Mouse (Mus musculus): ENCODE measurements around the gene Qrfpr. TPM values are rescaled to one million over a fixed set of nuclear protein-coding genes. Genes with fewer than 3 reads are reported as not detected.

The Qrfpr gene
- total RNA-seq, 2 experiments from 2014 or later = not detected

DNA sequence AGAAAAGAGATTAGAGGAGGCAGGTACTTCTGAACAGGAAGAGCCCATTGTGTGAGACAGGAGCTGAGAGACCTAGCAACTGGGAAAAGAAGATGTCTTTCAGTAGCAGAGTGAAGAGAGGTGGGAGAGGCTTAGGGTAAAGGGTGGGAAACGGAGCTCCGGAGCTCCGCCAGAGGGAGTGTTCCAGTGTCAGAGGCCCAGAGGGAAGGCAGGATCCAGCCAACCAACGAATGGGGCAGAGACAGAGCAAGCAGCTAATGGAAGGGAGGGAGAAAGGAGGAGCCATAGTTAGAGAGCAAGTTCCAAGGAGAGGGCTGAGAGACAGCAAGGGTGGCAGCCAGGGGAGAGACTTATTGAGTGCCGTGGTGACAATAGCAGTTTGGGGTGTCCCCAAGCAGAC, 66.8 kb downstream of the Qrfpr start:
- DNase-seq = no peak
- intact Hi-C loops (cut with DNase I; ENCODE audit: low total_unique reads) = no loop called here

DNA sequence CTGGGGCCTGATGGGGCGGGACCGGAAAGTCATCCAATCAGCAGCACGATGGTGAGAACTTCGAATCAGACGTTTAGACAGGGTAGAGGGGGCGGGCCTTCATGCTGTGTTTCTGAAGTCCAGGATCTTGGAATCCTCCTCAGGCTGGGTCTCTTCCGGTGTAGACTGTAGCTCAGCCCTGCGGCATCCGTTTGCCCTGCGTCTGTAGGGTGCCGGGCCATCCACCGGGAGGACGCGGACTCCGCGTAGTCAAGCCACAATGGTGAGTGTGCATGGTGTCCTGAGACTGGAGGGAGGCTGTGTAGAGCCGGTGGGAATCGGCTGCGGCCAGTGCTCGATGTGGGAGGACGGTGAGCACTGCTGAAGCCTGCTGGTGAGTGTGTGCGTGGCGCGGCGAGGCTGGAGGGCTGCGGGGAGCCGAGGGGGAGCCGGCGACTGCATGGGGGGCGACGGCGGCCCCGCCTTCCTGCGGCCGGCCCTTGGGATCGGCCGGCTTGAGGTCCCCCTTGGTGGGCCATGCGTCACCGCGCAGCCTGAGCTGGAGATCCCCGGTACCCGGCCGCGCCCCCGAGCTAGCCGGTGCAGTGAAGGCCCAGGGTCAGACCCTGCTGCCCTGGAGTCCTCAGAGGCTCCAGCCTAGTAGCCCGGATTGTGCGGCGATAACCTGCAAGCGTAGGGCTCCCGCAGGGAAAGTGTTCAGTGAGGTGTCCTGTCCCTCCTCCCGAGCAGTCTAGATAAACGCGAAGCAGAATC, 71.0 kb downstream of the Qrfpr start, which contains the start of gene D3Ertd254e:
Gene D3Ertd254e (plus strand): TSS at position 84 of the 753 bp plus-strand sequence.
- intact Hi-C loops (cut with DNase I; ENCODE audit: low total_unique reads) = no loop called here

DNA sequence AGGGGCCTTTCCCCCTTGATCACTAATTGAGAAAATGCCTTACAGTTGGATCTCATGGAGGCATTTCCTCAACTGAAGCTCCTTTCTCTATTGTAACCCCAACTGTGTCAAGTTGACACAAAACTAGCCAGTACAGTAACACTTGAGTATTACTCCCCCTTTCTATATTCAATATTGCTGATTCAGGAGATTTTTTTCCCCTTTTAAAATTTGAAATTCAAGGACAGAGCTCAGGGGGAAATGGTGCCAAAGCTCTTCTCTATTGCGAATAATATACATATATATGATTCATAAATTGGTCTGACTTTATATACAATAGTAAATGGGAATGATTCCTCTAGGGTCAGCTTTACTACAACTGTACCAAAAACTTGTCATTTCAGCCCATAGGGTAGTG, 71.6 kb downstream of the Qrfpr start:
- intact Hi-C loops (cut with DNase I; ENCODE audit: low total_unique reads) = no loop called here
- DNase-seq = no peak

More for the DNA sequence above, 71.0 kb downstream of the Qrfpr start, which contains the start of gene D3Ertd254e:
- peak; percentile 89 for DNase-seq

DNA sequence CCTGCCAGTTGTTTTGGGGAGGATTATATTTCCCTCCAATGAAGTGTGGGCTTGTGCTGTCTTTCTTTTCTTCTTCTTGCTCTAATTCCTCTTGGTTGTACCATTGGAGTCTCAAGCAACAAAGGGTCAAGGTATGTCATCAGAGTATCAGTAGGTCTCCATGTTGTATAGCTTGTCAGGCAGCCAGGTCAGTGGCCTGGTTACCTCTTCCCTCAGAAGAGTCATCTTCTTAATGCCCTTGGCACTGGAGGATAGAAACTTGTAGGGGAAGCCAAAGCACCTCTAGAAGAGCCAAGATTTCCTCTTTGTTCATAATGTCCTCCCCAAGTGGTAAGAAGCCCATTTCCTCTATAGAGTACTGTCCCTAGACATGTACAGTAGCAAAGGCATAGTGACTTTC, 83.1 kb downstream of the Qrfpr start:
- DNase-seq = no peak
- intact Hi-C loops (cut with DNase I; ENCODE audit: low total_unique reads) = no loop called here

DNA sequence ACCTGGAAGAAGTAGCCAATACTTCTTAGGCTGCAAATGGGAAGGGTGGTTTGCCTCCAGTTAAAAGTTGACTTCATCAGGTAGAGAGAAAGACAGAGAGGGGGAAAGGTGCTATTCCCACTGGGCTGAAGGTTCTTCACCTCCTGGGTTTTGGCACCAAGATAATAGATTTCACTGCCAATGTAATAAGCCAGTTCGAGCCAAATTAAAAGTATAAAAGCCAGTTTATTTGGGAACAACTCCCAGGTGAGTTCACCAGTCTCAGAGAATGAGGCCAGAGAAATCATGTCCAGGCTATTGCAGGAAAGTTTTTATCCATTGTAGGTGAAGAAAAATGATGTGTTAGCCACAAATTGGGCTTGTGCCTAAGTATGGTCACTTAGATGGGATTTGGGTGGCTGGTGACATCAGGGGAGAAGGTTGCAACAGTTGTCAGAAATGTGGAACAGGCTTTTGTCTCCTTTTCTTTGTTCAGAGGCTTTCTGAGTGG, 83.9 kb downstream of the Qrfpr start:
- no peak for DNase-seq

DNA sequence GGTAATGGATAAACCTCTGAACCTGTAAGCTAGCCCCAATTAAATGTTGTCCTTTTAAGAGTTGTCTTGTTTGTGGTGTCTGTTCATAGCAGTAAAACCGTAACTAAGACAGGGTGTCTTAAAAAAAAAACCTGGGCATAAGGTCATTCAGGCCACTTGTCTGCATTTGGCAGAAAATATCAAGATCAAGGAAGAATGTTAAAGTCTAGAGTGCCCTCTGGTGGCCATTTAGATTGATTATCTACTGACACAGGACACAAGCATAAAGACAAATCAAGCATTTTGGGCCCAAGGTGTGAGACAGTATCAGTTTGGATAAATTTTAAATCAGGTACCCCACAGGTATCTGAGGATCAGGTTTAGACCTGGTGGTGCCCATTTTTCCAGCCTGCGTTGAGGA, 84.6 kb downstream of the Qrfpr start:
- intact Hi-C loops (cut with DNase I; ENCODE audit: low total_unique reads) = no loop called here
- no peak for DNase-seq

More for the DNA sequence above, 83.9 kb downstream of the Qrfpr start:
- intact Hi-C loops (cut with DNase I; ENCODE audit: low total_unique reads) = no loop called here

DNA sequence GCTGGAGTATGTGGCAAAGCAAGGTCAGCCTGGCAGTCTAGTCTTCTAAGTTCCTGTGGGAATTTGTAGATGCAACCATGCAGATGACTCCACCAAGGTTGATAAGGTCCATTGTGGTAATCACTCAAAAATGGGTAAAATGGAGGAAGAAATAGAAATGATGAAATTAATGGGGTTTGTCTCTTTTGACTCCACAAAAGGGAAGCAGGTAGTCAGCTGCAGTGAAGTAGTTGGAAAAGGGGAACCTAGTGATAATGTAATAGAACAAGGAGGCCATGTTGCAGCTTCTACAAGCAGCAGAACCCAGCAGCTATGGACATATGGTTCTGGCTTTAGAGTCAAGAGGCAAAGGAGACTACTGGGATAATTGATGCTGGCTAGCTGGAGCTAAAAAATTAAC, 86.0 kb downstream of the Qrfpr start:
- no peak for DNase-seq
- intact Hi-C loops (cut with DNase I; ENCODE audit: low total_unique reads) = no loop called here

Other genes with a start within 250 kb of the Qrfpr start
- gene Mccc1, start 221.6 kb downstream of the Qrfpr start, total RNA-seq (2021) = 10 to 100 TPM; 23.0 to 30.4 TPM
- gene Ccdc144b, start 168.8 kb downstream of the Qrfpr start, total RNA-seq (2021) = not detected
- 10 to 100 TPM; 19.2 to 27.3 TPM for gene Acad9, start 156.3 kb downstream of the Qrfpr start, total RNA-seq (2021)
- 1 to 10 TPM; 2.8 to 3.1 TPM for gene D3Ertd254e, start 71.3 kb downstream of the Qrfpr start, total RNA-seq (2021)